Mouse (Mus musculus): ENCODE results near the gene Nanos1. TPM values are rescaled to one million over a fixed set of nuclear protein-coding genes. Genes with fewer than 3 reads are reported as not detected.

Gene Nanos1
- total and polyA plus RNA-seq, 3 experiments, result 1.2 to 3.2 (median 1.3) TPM

GRCm38 (mm10) chr19:60731299-60731698, 24.5 kb upstream of the Nanos1 start:
- Histone ChIP-seq H3K9ac (ENCODE audit: insufficient read depth, low read depth) (no peak overlapping the region), H3K4me3 (replicated peaks in 1 of 3; ENCODE audit: low read depth in 2 of 3, low read length in 2 of 3, poor library complexity in 1 of 3) (no peak overlapping the region), H3K36me3 (replicated peaks in 1 of 2; ENCODE audit: control insufficient read depth in 1 of 2, insufficient read depth in 1 of 2, low read length in 1 of 2) (no peaks in the 10 kb centered on the region), H3K9me3 (replicated peaks; ENCODE audit: low read length) (no peaks in the 10 kb centered on the region), H3K27ac (ENCODE audit: insufficient read depth, low read depth) (no peak overlapping the region), H3K27me3 (replicated peaks) (peaks cover 3% of the 10 kb centered on the region), H3K4me1 (ENCODE audit: control insufficient read depth in 1 of 2, insufficient read depth in 2 of 2) (no peaks in the 10 kb centered on the region), H3K4me2 (ENCODE audit: insufficient read depth, low read depth, poor library complexity, severe bottlenecking) (no peak overlapping the region), H3K79me2 (replicated peaks; ENCODE audit: control insufficient read depth, extremely low read depth, insufficient read depth, poor library complexity, severe bottlenecking) (no peaks in the 10 kb centered on the region)
- no peak for DNase-seq (ENCODE audit: extremely low read depth)
- TF ChIP-seq TBP (conservative IDR thresholded peaks at IDR 0.05; ENCODE audit: low read depth, low read length), result no peak
- no peak for TF ChIP-seq RCOR1 (conservative IDR thresholded peaks at IDR 0.05; ENCODE audit: low read depth, low read length)
- no peak for TF ChIP-seq CTCF (conservative IDR thresholded peaks at IDR 0.05 in 1 of 2, IDR thresholded peaks at IDR 0.05 in 1 of 2; ENCODE audit: low read depth in 2 of 2, low read length in 2 of 2)
- TF ChIP-seq CHD1 (IDR thresholded peaks at IDR 0.05; ENCODE audit: low read depth, low read length), result no peak
- TF ChIP-seq PAX5 (IDR thresholded peaks at IDR 0.05; ENCODE audit: low read length), result no peak
- no peak for TF ChIP-seq NELFE (IDR thresholded peaks at IDR 0.05; ENCODE audit: low read depth, low read length)
- TF ChIP-seq GABPA (IDR thresholded peaks at IDR 0.05; ENCODE audit: insufficient replicate concordance, low read depth, low read length), result no peak
- TF ChIP-seq POLR2A (IDR thresholded peaks at IDR 0.05; ENCODE audit: low read depth, low read length), result no peak
- TF ChIP-seq E2F4 (IDR thresholded peaks at IDR 0.05; ENCODE audit: insufficient replicate concordance, low read depth, low read length), result no peak
- TF ChIP-seq SMC3 (IDR thresholded peaks at IDR 0.05; ENCODE audit: low read depth, low read length), result no peak
- TF ChIP-seq UBTF (IDR thresholded peaks at IDR 0.05; ENCODE audit: low read depth, low read length), result no peak
- TF ChIP-seq JUND (conservative IDR thresholded peaks at IDR 0.05; ENCODE audit: low read depth, low read length), result no peak
- no peak for TF ChIP-seq IRF4 (IDR thresholded peaks at IDR 0.05; ENCODE audit: low read depth, low read length)
- no peak for TF ChIP-seq MEF2A (IDR thresholded peaks at IDR 0.05; ENCODE audit: borderline replicate concordance, low read depth, low read length)
- TF ChIP-seq KAT2A (IDR thresholded peaks at IDR 0.05; ENCODE audit: insufficient replicate concordance, low read length), result no peak
- TF ChIP-seq RAD21 (IDR thresholded peaks at IDR 0.05; ENCODE audit: low read depth, low read length), result no peak
- in situ Hi-C loops (cut with MboI; ENCODE audit: low pct_ligation_motif_present, low pct_unique_long_range_greater_than_20kb, low sequenced_read_pairs), result no loop called here
- dilution Hi-C loops (cut with MboI; ENCODE audit: extremely low pct_ligation_motif_present, extremely low pct_unique_long_range_greater_than_20kb, low sequenced_read_pairs), result no loop called here

GRCm38 (mm10) chr19:60731966-60732365, 23.8 kb upstream of the Nanos1 start:
- H3K4me2 ChIP-seq (ENCODE audit: insufficient read depth, low read depth, poor library complexity, severe bottlenecking), result no peak overlapping the region
- H3K27ac ChIP-seq (ENCODE audit: insufficient read depth, low read depth), result no peak overlapping the region
- H3K4me3 ChIP-seq (replicated peaks in 1 of 3; ENCODE audit: low read depth in 2 of 3, low read length in 2 of 3, poor library complexity in 1 of 3), result no peak overlapping the region
- H3K4me1 ChIP-seq (ENCODE audit: control insufficient read depth in 1 of 2, insufficient read depth in 2 of 2), result no peaks in the 10 kb centered on the region
- H3K27me3 ChIP-seq (replicated peaks), result peaks cover 3% of the 10 kb centered on the region
- no peaks in the 10 kb centered on the region for H3K9me3 ChIP-seq (replicated peaks; ENCODE audit: low read length)
- DNase-seq (ENCODE audit: extremely low read depth), result no peak
- in situ Hi-C loops (cut with MboI; ENCODE audit: low pct_ligation_motif_present, low pct_unique_long_range_greater_than_20kb, low sequenced_read_pairs), result no loop called here
- TF ChIP-seq GABPA (IDR thresholded peaks at IDR 0.05; ENCODE audit: insufficient replicate concordance, low read depth, low read length) (no peak), NELFE (IDR thresholded peaks at IDR 0.05; ENCODE audit: low read depth, low read length) (no peak), KAT2A (IDR thresholded peaks at IDR 0.05; ENCODE audit: insufficient replicate concordance, low read length) (no peak), NRF1 (IDR thresholded peaks at IDR 0.05; ENCODE audit: low read depth, low read length) (no peak), CHD2 (IDR thresholded peaks at IDR 0.05; ENCODE audit: low read length) (no peak), PAX5 (IDR thresholded peaks at IDR 0.05; ENCODE audit: low read length) (no peak), TCF12 (IDR thresholded peaks at IDR 0.05; ENCODE audit: low read depth, low read length) (no peak)
- dilution Hi-C loops (cut with MboI; ENCODE audit: extremely low pct_ligation_motif_present, extremely low pct_unique_long_range_greater_than_20kb, low sequenced_read_pairs), result no loop called here
- no peak overlapping the region for H3K9ac ChIP-seq (ENCODE audit: insufficient read depth, low read depth)
- H3K79me2 ChIP-seq (replicated peaks; ENCODE audit: control insufficient read depth, extremely low read depth, insufficient read depth, poor library complexity, severe bottlenecking), result no peaks in the 10 kb centered on the region
- no peaks in the 10 kb centered on the region for H3K36me3 ChIP-seq (replicated peaks in 1 of 2; ENCODE audit: control insufficient read depth in 1 of 2, insufficient read depth in 1 of 2, low read length in 1 of 2)

Measured in CH12.LX (cell line).